Mouse (Mus musculus) heart, adult 2 months (tissue): ENCODE data around the gene Igsf21.

Source experiments
- CTCF ChIP-seq: fragments of 200-600 bp; IDR thresholded peaks from 2 replicates; pipeline ENCODE4 v1.8.1; 2022; ENCODE audit warnings: antibody characterized with exemption, mild to moderate bottlenecking, moderate library complexity
- EP300 ChIP-seq: fragments of 200-500 bp; IDR thresholded peaks from 2 replicates; pipeline ENCODE4 v1.6.1; 2011; ENCODE audit warnings: low read depth, low read length, control low read depth; ENCODE audit not compliant: insufficient read depth
- POLR2A ChIP-seq: fragments of 200-500 bp; IDR thresholded peaks from 2 replicates; pipeline ENCODE4 v1.6.1; 2011; ENCODE audit warnings: mild to moderate bottlenecking, low read depth, low read length, control low read depth; ENCODE audit not compliant: insufficient read depth

GRCm38 (mm10) chr4:140128116-140128515 lies 118.5 kb downstream of the Igsf21 start:
- TF ChIP-seq POLR2A (no peak), CTCF (no peak), EP300 (no peak)
